Mouse (Mus musculus) urinary bladder, postnatal 4 days (tissue): ENCODE measurements around the gene Doc2b.
"Not testable (repeated sequence)": the region's sequence is repeated elsewhere in the genome, so short reads cannot be mapped to it uniquely, and the experiment has no call there.

Source experiments
- DNase-seq, 2 experiments: peaks; one replicate each; pipeline ENCODE4 v3.0.0; 2021 to 2022; ENCODE audit warnings: low spot score in 2 of 2

The Doc2b gene

GRCm38 (mm10) chr11:75736978-75737377, 58.9 kb downstream of the Doc2b start:
- no peak for DNase-seq

GRCm38 (mm10) chr11:75735462-75736252, 60.2 kb downstream of the Doc2b start:
- no peak for DNase-seq

DNA sequence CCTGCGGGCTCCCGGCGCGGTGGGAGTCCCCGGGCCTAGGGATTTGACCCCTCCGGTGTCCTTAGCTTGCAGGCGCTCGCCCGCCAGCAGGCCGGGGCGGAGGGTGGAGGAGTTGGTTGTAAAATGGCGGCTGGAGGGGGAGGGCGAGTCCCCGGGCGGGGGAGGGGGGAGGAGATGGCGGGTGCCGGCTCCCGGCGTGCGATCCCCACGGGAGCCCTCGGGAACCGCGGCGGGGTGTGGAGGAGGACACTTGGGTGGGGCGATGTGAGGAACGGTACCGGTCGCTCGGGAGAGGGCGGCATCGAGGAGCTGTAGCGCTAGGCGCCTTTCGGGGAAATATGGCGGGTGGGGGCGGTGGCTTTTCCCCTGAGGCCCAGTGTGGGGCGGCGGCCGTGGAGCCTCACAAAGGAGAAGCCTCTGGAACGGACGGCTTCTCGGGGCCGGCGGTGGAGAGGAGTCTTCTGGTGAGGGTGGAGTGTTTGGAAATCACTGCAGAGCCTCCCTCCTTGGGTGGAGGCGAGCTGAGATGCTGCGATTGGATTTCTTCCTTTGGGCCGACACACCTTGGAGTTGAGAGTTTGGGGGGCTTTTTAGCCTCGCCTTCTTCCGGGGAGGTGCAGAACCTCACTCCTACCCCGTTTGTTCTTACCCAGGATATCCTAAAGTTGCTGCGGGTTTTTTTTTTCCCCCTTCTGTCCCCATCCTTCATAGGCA, 62.5 kb downstream of the Doc2b start:
- peak; percentile 68 to 78 for DNase-seq

DNA sequence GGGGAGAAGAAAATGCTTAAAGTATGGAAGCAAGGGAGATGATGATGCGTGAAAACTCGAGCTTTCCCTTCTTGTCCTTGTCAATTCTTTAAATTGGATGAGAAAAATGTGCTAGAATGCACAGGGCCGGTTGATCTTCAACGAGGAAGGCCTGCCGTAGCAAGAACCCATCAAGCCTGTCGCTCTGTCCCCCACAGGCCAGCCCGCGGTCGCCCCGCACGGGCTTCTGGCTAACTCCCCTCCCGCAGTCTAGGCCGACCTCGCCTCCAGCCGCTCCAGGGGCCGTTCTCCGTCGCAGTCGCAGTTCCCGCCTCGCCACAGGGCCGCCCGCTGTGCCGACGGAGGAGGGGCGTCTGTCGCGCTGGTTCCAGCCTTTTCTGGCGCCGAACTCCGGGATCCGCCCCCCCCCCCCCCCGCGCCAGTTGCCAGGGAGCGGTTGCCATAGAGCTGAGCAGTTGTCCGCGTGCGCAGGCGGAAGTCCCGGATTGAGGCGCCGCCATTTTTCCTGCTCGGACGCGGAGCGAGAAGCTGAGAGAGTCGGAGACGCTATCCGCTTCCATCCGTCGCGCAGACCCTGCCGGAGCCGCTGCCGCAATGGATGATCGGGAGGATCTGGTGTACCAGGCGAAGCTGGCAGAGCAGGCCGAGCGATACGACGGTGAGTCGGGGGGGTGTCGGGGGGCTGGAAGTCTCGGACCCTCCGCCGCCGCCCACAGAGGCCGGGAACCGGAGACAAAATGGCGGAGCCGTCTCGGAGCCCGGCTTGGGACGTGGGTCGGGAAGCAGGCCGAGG, 63.2 kb downstream of the Doc2b start, which contains the start of gene Ywhae:
Gene Ywhae, plus strand, starts transcription at position 436 of the 793 bp plus-strand sequence.
- DNase-seq, result peak; percentile 87 to 93

DNA sequence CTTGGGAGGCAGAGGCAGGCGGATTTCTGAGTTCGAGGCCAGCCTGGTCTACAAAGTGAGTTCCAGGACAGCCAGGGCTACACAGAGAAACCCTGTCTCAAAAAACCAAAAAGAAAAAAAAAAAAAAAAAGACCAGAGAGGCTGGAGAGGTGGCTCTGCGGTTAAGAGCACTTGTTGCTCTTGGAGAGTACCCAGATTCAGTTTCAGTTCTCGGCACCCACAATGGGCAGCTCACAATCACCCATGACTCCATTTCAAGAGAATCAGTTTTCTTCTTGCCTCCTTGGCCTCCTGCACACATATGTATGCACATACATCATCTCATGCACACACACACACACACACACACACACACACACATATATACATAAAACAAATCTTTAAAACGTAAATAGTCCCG, 68.2 kb downstream of the Doc2b start:
- DNase-seq, result not testable (repeated sequence)

- DNase-seq, result no peak
These were observed 68.7 kb downstream of the Doc2b start for GRCm38 (mm10) chr11:75727168-75727567.

GRCm38 (mm10) chr11:75722339-75722738, 73.5 kb downstream of the Doc2b start:
- DNase-seq, result no peak
